Mouse (Mus musculus) macrophage (primary cell): ENCODE results near the gene 1700086D15Rik. TPM values are rescaled to one million over a fixed set of nuclear protein-coding genes. Genes with fewer than 3 reads are reported as not detected.

Source experiments
- H3K27ac ChIP-seq: fragments of 350-480 bp; formaldehyde crosslinking; 2 replicates; pipeline ENCODE4 v1.9.0; 2021
- H3K36me3 ChIP-seq: fragments of 350-480 bp; formaldehyde crosslinking; 2 replicates; pipeline ENCODE4 v1.9.0; 2021; ENCODE audit errors: inconsistent target
- H3K4me3 ChIP-seq: fragments of 350-480 bp; formaldehyde crosslinking; 2 replicates; pipeline ENCODE4 v1.9.0; 2021; ENCODE audit errors: inconsistent target
- H3K79me2 ChIP-seq: fragments of 350-480 bp; formaldehyde crosslinking; 2 replicates; pipeline ENCODE4 v1.9.0; 2021; ENCODE audit errors: inconsistent target
- WGBS: methylation state at CpG from one replicate; pipeline ENCODE4 v1.1.7; 2026; ENCODE audit warnings: inconsistent platforms; ENCODE audit not compliant: missing documents; 5-methylcytosine and 5-hydroxymethylcytosine counted together
- polyA plus RNA-seq: library from polyadenylated mRNA; stranded (reverse); fragments of 250-400 nt; gene quantifications from 3 replicates; pipeline ENCODE4 v1.2.4, GENCODE M21; 2018; ENCODE audit warnings: inconsistent platforms

1700086D15Rik gene
- polyA plus RNA-seq, 1 experiment from 2014 or later: not detected

GRCm38 (mm10) chr11:65112086-65112485, 47.6 kb downstream of the 1700086D15Rik start:
- Histone ChIP-seq H3K36me3 (no peaks in the 10 kb centered on the region), H3K79me2 (no peaks in the 10 kb centered on the region), H3K4me3 (no peak overlapping the region), H3K27ac (no peak overlapping the region)
- WGBS: 74% methylated on average over 4 of the region's 4 CpGs

GRCm38 (mm10) chr11:65111651-65112050, 48.0 kb downstream of the 1700086D15Rik start:
- H3K36me3 ChIP-seq: no peaks in the 10 kb centered on the region
- no peak overlapping the region for H3K4me3 ChIP-seq
- no peaks in the 10 kb centered on the region for H3K79me2 ChIP-seq
- no peak overlapping the region for H3K27ac ChIP-seq
- WGBS: 79% methylated on average over 5 of the region's 5 CpGs

- Histone ChIP-seq H3K27ac (no peak overlapping the region), H3K79me2 (no peaks in the 10 kb centered on the region), H3K36me3 (no peaks in the 10 kb centered on the region), H3K4me3 (no peak overlapping the region)
- 79% methylated on average over 9 of the region's 10 CpGs for WGBS
Observed at GRCm38 (mm10) chr11:65110058-65110457, 49.6 kb downstream of the 1700086D15Rik start.

- WGBS: 81% methylated on average over 5 of the region's 5 CpGs
- H3K79me2 ChIP-seq: no peaks in the 10 kb centered on the region
- no peak overlapping the region for H3K27ac ChIP-seq
- H3K36me3 ChIP-seq: no peaks in the 10 kb centered on the region
- no peak overlapping the region for H3K4me3 ChIP-seq
Observed at GRCm38 (mm10) chr11:65107734-65108171, 51.9 kb downstream of the 1700086D15Rik start.

- Histone ChIP-seq H3K36me3 (no peaks in the 10 kb centered on the region), H3K79me2 (no peaks in the 10 kb centered on the region)
- WGBS: 78% methylated on average over 4 of the region's 4 CpGs
Observed at GRCm38 (mm10) chr11:65107151-65107550, 52.5 kb downstream of the 1700086D15Rik start.

GRCm38 (mm10) chr11:65104076-65104475, 55.6 kb downstream of the 1700086D15Rik start:
- 92% methylated on average over 3 of the region's 3 CpGs for WGBS
- Histone ChIP-seq H3K27ac (no peak overlapping the region), H3K79me2 (no peaks in the 10 kb centered on the region), H3K4me3 (no peak overlapping the region), H3K36me3 (no peaks in the 10 kb centered on the region)

More at GRCm38 (mm10) chr11:65107151-65107550, 52.5 kb downstream of the 1700086D15Rik start:
- Histone ChIP-seq H3K27ac (no peak overlapping the region), H3K4me3 (no peak overlapping the region)

Other genes starting within 250 kb of the 1700086D15Rik start
- 10.7 to 20.0 TPM (median 11.8 TPM) in 3 replicates for gene Elac2, start 180.9 kb downstream of the 1700086D15Rik start, polyA plus RNA-seq
- not detected in 3 replicates for gene Arhgap44, start 3.1 kb upstream of the 1700086D15Rik start, polyA plus RNA-seq
- gene Myocd, start 110.1 kb upstream of the 1700086D15Rik start, polyA plus RNA-seq: not detected in 3 replicates